11 mouse cellular contexts compared by ENCODE assay signal in the genomic region with DNA sequence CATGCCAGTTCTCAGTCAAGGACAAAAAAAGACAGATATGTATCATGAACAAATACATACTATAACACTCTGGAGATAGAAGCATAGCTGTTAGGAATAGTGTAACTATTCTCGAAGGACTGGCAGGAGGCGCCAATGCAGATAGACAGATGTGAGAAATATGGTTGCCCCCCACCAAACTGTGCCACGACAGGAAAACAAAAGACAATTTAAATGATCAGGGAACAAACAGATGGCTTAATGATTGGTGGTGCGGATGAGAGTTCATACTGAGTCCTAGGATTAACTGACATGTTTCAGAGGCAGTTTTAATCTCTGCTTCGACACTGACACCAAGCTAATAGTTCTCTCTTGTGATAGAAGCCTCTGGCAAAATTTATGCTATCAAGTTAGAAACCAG.
"Had no signal": no experiment of that assay in that cellular context is flagged by ENCODE, and none has a peak within 500 bp of the region (broad histone marks: within the 10 kb centered on the region; RNA-seq: fewer than 3 reads in every experiment).

No protein-coding gene starts in this region.

- DNase-seq: liver, embryonic 13.5 days; liver, postnatal 0 days; lung, adult 2 months; lung, postnatal 14 days; lung, postnatal 36 days; right cerebral cortex, postnatal 25 days; right cerebral cortex, postnatal 4 days; spleen, adult 18-20 months; thymus, adult 2 months; thymus, postnatal 25 days; thymus, postnatal 4 days had no signal
